Mouse (Mus musculus) cerebellum, adult 2 months (tissue): ENCODE data around the gene Prrg2.

ENCODE experiments used
- CTCF ChIP-seq: fragments of 200-500 bp; IDR thresholded peaks from 2 replicates; pipeline ENCODE4 v1.5.1; 2011; ENCODE audit warnings: low read depth, mild to moderate bottlenecking, control low read depth, low read length, moderate library complexity, borderline replicate concordance; ENCODE audit not compliant: insufficient read depth
- POLR2A ChIP-seq: fragments of 200-500 bp; IDR thresholded peaks from 2 replicates; pipeline ENCODE4 v1.6.1; 2011; ENCODE audit warnings: low read length, control low read depth, borderline replicate concordance; ENCODE audit not compliant: insufficient read depth

DNA sequence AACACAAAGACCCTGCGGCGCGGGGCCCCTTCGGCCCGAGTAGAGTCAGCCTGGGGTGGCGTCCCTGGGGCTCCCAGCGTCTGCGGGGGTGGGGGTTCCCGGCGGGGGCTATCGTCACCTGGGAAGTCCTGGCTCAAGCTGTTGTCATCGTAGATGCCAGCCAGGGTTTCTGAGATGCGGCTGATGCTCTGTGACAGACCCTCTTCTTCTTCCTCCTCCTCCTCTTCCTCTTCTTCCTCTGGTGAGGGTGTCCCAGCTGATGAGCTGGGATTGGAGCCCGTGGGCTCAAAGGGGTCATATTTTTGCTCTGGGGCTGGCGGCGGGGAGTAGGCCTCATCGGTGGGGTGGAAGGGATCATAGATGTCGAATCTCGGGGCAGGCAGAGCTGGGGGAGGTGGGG is 54.1 kb downstream of the Prrg2 start:
- TF ChIP-seq CTCF, result no peak
- no peak for TF ChIP-seq POLR2A
